In genomic region chr2:166463539-166463938, GRCm38 (mm10) we compare ENCODE assay signal across 8 mouse cellular contexts.
DNase-seq lines count a peak whose midpoint lies in the region; ATAC-seq and TF ChIP-seq lines count a peak whose summit lies in the region.

No protein-coding gene starts in this region.

- H3K27me3 ChIP-seq in embryonic facial prominence, embryonic 13.5 days, result no peaks in the 10 kb centered on the region
- H3K27me3 ChIP-seq in heart, embryonic 16.5 days (ENCODE audit: control insufficient read depth, insufficient read depth, low read length), result no peaks in the 10 kb centered on the region
- no peaks in the 10 kb centered on the region for H3K27me3 ChIP-seq in thymus, adult 2 months (ENCODE audit: control insufficient read depth, insufficient read depth, low read length)

- no peak for ATAC-seq in embryonic facial prominence, embryonic 13.5 days (ENCODE audit: insufficient number of reproducible peaks, insufficient read depth, low FRiP score, low TSS enrichment, low read depth)
- no peak for ATAC-seq in heart, embryonic 16.5 days (replicated peaks; ENCODE audit: extremely low read depth, insufficient read depth, low FRiP score)
- ATAC-seq in megakaryocyte progenitor cell, adult 5-6 weeks (replicated peaks; ENCODE audit: poor library complexity), result no peak

- H3K27ac ChIP-seq in embryonic facial prominence, embryonic 13.5 days, result peak overlapping the region; percentile 44
- peak overlapping the region; percentile 23; the same call in 1 of the 2 replicates for H3K27ac ChIP-seq in heart, embryonic 16.5 days (ENCODE audit: low read length)
- H3K27ac ChIP-seq in thymus, adult 2 months (ENCODE audit: control insufficient read depth, insufficient read depth, low read length), result no peak overlapping the region

- 71% methylated on average over 9 of the region's 9 CpGs for WGBS in embryonic facial prominence, embryonic 13.5 days
- WGBS in heart, embryonic 16.5 days, result 64% methylated on average over 9 of the region's 9 CpGs
- WGBS in thymus, adult 2 months, result 90% methylated on average over 9 of the region's 9 CpGs

- H3K9me3 ChIP-seq in embryonic facial prominence, embryonic 13.5 days, result no peaks in the 10 kb centered on the region
- no peaks in the 10 kb centered on the region for H3K9me3 ChIP-seq in heart, embryonic 16.5 days (replicated peaks; ENCODE audit: control insufficient read depth, low read length)

- no peak for TF ChIP-seq CTCF in thymus, adult 2 months (IDR thresholded peaks at IDR 0.05; ENCODE audit: borderline replicate concordance, control insufficient read depth, extremely low read depth, insufficient read depth, low read length, poor library complexity)

- H3K4me1 ChIP-seq in embryonic facial prominence, embryonic 13.5 days, result peaks cover 61% of the 10 kb centered on the region
- peaks cover 8% of the 10 kb centered on the region for H3K4me1 ChIP-seq in heart, embryonic 16.5 days (ENCODE audit: control insufficient read depth, insufficient read depth, low read length)
- H3K4me1 ChIP-seq in thymus, adult 2 months (replicated peaks; ENCODE audit: control insufficient read depth, insufficient read depth, low read length), result no peaks in the 10 kb centered on the region

- no peak overlapping the region for H3K4me2 ChIP-seq in embryonic facial prominence, embryonic 13.5 days
- no peak overlapping the region for H3K4me2 ChIP-seq in heart, embryonic 16.5 days (ENCODE audit: low read depth, low read length)

- no peak for TF ChIP-seq POLR2A in thymus, adult 2 months (IDR thresholded peaks at IDR 0.05; ENCODE audit: control insufficient read depth, extremely low read depth, insufficient read depth, low read length, poor library complexity)

- H3K36me3 ChIP-seq in embryonic facial prominence, embryonic 13.5 days, result no peaks in the 10 kb centered on the region
- H3K36me3 ChIP-seq in heart, embryonic 16.5 days (ENCODE audit: control insufficient read depth, insufficient read depth), result no peaks in the 10 kb centered on the region
- H3K36me3 ChIP-seq in thymus, adult 2 months (ENCODE audit: control insufficient read depth, insufficient read depth, low read length), result no peaks in the 10 kb centered on the region

- no peak overlapping the region for H3K4me3 ChIP-seq in embryonic facial prominence, embryonic 13.5 days
- no peak overlapping the region for H3K4me3 ChIP-seq in heart, embryonic 16.5 days (ENCODE audit: low read length)
- H3K4me3 ChIP-seq in thymus, adult 2 months (ENCODE audit: control insufficient read depth, insufficient read depth, low read length), result no peak overlapping the region

- no peak overlapping the region for H3K9ac ChIP-seq in embryonic facial prominence, embryonic 13.5 days
- no peak overlapping the region for H3K9ac ChIP-seq in heart, embryonic 16.5 days (ENCODE audit: low read length)

- DNase-seq in layer of hippocampus, adult 11-12 months (ENCODE audit: low spot score), result peak; percentile 41
- DNase-seq in layer of hippocampus, postnatal 10 days (ENCODE audit: low spot score in 2 of 2), result no peak
- peak; percentile 45 to 67 for DNase-seq in lung, postnatal 4 days
- no peak for DNase-seq in spleen, postnatal 10 days (ENCODE audit: low spot score in 2 of 2)
- DNase-seq in thymus, adult 2 months, result no peak

Comparison
In these comparisons a context has a peak if more than half of its experiments do, and no peak if none do; other contexts are left out.
1. DNase-seq: peak in layer of hippocampus, adult 11-12 months (single experiment) and lung, postnatal 4 days (2 of 2); none in layer of hippocampus, postnatal 10 days (0 of 2), spleen, postnatal 10 days (0 of 2) and thymus, adult 2 months (single experiment).